Mouse (Mus musculus) liver, embryonic 14.5 days (tissue): ENCODE measurements around the gene Cdhr2.

ENCODE experiments used
- CTCF ChIP-seq: IDR thresholded peaks from 2 replicates; pipeline ENCODE4 v1.5.1; 2016; ENCODE audit warnings: antibody characterized with exemption, low read depth, control low read depth
- EP300 ChIP-seq: IDR thresholded peaks from 2 replicates; pipeline ENCODE4 v1.6.1; 2016; ENCODE audit warnings: antibody characterized with exemption, low read depth

- TF ChIP-seq CTCF (no peak), EP300 (no peak)
These were observed 36.9 kb downstream of the Cdhr2 start for GRCm38 (mm10) chr13:54738213-54738601.
